ENCODE assay signal across 8 mouse cellular contexts in genomic region chr6:136353399-136354184, GRCm38 (mm10). TPM values are rescaled to one million over a fixed set of nuclear protein-coding genes. Genes with fewer than 3 reads are reported as not detected.
DNase-seq lines count a peak whose midpoint lies in the region; ATAC-seq and TF ChIP-seq lines count a peak whose summit lies in the region.

No protein-coding gene starts in this region.

- H3K27ac ChIP-seq in liver, embryonic 12.5 days, result no peak overlapping the region
- no peak overlapping the region for H3K27ac ChIP-seq in kidney, postnatal 0 days
- no peak overlapping the region for H3K27ac ChIP-seq in limb, embryonic 14.5 days (replicated peaks; ENCODE audit: low read depth, low read length)
- H3K27ac ChIP-seq in neural tube, embryonic 13.5 days (replicated peaks), result no peak overlapping the region

- peak; percentile 97 for TF ChIP-seq CTCF in kidney, postnatal 0 days (IDR thresholded peaks at IDR 0.05; ENCODE audit: low read depth)

- H3K36me3 ChIP-seq in liver, embryonic 12.5 days, result no peaks in the 10 kb centered on the region
- no peaks in the 10 kb centered on the region for H3K36me3 ChIP-seq in kidney, postnatal 0 days (ENCODE audit: insufficient read depth, low read length)
- H3K36me3 ChIP-seq in limb, embryonic 14.5 days (ENCODE audit: control insufficient read depth, insufficient read depth, low read length), result no peaks in the 10 kb centered on the region
- H3K36me3 ChIP-seq in neural tube, embryonic 13.5 days, result no peaks in the 10 kb centered on the region

- no peak overlapping the region for H3K4me2 ChIP-seq in liver, embryonic 12.5 days
- H3K4me2 ChIP-seq in kidney, postnatal 0 days (ENCODE audit: low read length), result no peak overlapping the region
- H3K4me2 ChIP-seq in limb, embryonic 14.5 days (replicated peaks; ENCODE audit: low read depth, low read length, severe bottlenecking), result peak overlapping the region; percentile 19; the same call in 1 of the 2 replicates
- no peak overlapping the region for H3K4me2 ChIP-seq in neural tube, embryonic 13.5 days

- H3K4me1 ChIP-seq in liver, embryonic 12.5 days, result no peaks in the 10 kb centered on the region
- no peaks in the 10 kb centered on the region for H3K4me1 ChIP-seq in kidney, postnatal 0 days (replicated peaks; ENCODE audit: insufficient read depth, low read length)
- peaks cover 5% of the 10 kb centered on the region; the same call in 1 of the 2 replicates for H3K4me1 ChIP-seq in limb, embryonic 14.5 days (ENCODE audit: control insufficient read depth, insufficient read depth, low read length)
- H3K4me1 ChIP-seq in neural tube, embryonic 13.5 days (replicated peaks), result peaks cover 5% of the 10 kb centered on the region

- no peak overlapping the region for H3K4me3 ChIP-seq in liver, embryonic 12.5 days
- H3K4me3 ChIP-seq in kidney, postnatal 0 days (replicated peaks; ENCODE audit: low read depth, low read length), result no peak overlapping the region
- H3K4me3 ChIP-seq in limb, embryonic 14.5 days (replicated peaks; ENCODE audit: low read length), result no peak overlapping the region
- no peak overlapping the region for H3K4me3 ChIP-seq in neural tube, embryonic 13.5 days

- ATAC-seq in liver, embryonic 12.5 days, result no peak
- no peak; the same call in 1 of the 2 replicates for ATAC-seq in kidney, postnatal 0 days (replicated peaks; ENCODE audit: low FRiP score, low read depth)
- ATAC-seq in limb, embryonic 14.5 days (ENCODE audit: low FRiP score, low read depth), result peak; percentile 84
- ATAC-seq in neural tube, embryonic 13.5 days (ENCODE audit: low read depth), result peak; percentile 47; the same call in 1 of the 2 replicates

- no peaks in the 10 kb centered on the region for H3K27me3 ChIP-seq in liver, embryonic 12.5 days (replicated peaks)
- no peaks in the 10 kb centered on the region for H3K27me3 ChIP-seq in kidney, postnatal 0 days (ENCODE audit: insufficient read depth, low read length)
- H3K27me3 ChIP-seq in limb, embryonic 14.5 days (ENCODE audit: control insufficient read depth, insufficient read depth, low read length), result no peaks in the 10 kb centered on the region
- no peaks in the 10 kb centered on the region for H3K27me3 ChIP-seq in neural tube, embryonic 13.5 days

- WGBS in liver, embryonic 12.5 days (ENCODE audit: insufficient replicate concordance), result 36% methylated on average over 11 of the region's 11 CpGs
- 33% methylated on average over 11 of the region's 11 CpGs for WGBS in kidney, postnatal 0 days
- 24% methylated on average over 11 of the region's 11 CpGs for WGBS in limb, embryonic 14.5 days
- 43% methylated on average over 11 of the region's 11 CpGs for WGBS in neural tube, embryonic 13.5 days

- TF ChIP-seq POLR2A in limb, embryonic 14.5 days (IDR thresholded peaks at IDR 0.05; ENCODE audit: borderline replicate concordance, extremely low read depth, insufficient read depth, insufficient read length), result no peak

- peak; percentile 46 for DNase-seq in liver
- peak; percentile 72 to 82 for DNase-seq in cerebellum, postnatal 36 days
- peak; percentile 91 to 96 for DNase-seq in frontal cortex, postnatal 36 days (ENCODE audit: low spot score in 2 of 2)
- DNase-seq in kidney, postnatal 0 days (ENCODE audit: low spot score), result peak; percentile 88
- DNase-seq in limb, embryonic 14.5 days (ENCODE audit: low spot score), result peak; percentile 95
- peak; percentile 20 for DNase-seq in urinary bladder, postnatal 10 days (ENCODE audit: low spot score)

- H3K9me3 ChIP-seq in liver, embryonic 12.5 days (replicated peaks), result no peaks in the 10 kb centered on the region
- H3K9me3 ChIP-seq in kidney, postnatal 0 days (replicated peaks; ENCODE audit: low read length), result no peaks in the 10 kb centered on the region
- H3K9me3 ChIP-seq in limb, embryonic 14.5 days (ENCODE audit: control insufficient read depth, low read length), result no peaks in the 10 kb centered on the region
- H3K9me3 ChIP-seq in neural tube, embryonic 13.5 days, result no peaks in the 10 kb centered on the region

- no peak overlapping the region for H3K9ac ChIP-seq in liver, embryonic 12.5 days
- no peak overlapping the region for H3K9ac ChIP-seq in kidney, postnatal 0 days (ENCODE audit: low read depth, low read length)
- no peak overlapping the region for H3K9ac ChIP-seq in limb, embryonic 14.5 days (ENCODE audit: low read depth, low read length, severe bottlenecking)
- H3K9ac ChIP-seq in neural tube, embryonic 13.5 days, result no peak overlapping the region

RNA-seq across cellular contexts. Expression of gene Gm8994, which starts 26.3 kb away (rescaled TPM):
- not detected in 2 replicates for polyA plus RNA-seq in liver, embryonic 12.5 days (2016; fragmentation: Nextera tagmentation; extraction: Ambion mirVana)
- polyA plus RNA-seq in kidney, postnatal 0 days (2015; fragmentation: Nextera tagmentation; extraction: Ambion mirVana), result not detected in 2 replicates
- 0.05 and 0.15 TPM in 2 replicates for polyA plus RNA-seq in limb, embryonic 14.5 days (2012; rRNA removed)
- polyA plus RNA-seq in limb, embryonic 14.5 days (2014; fragmentation: Nextera tagmentation; extraction: Ambion mirVana), result 0.15 TPM in 1 of 2 replicates, not detected in the other
- polyA plus RNA-seq in neural tube, embryonic 13.5 days (2015; fragmentation: Nextera tagmentation; extraction: Ambion mirVana), result not detected in 2 replicates

Comparison
In these comparisons a context has a peak if more than half of its experiments do, and no peak if none do; other contexts are left out.
1. DNase-seq: peak in every context shown above with its lines; median percentile 95 in limb, embryonic 14.5 days; 94 in frontal cortex, postnatal 36 days; 88 in kidney, postnatal 0 days; 77 in cerebellum, postnatal 36 days; 46 in liver; 20 in urinary bladder, postnatal 10 days.
2. ATAC-seq: peak in limb, embryonic 14.5 days (single experiment) and neural tube, embryonic 13.5 days (single experiment); none in liver, embryonic 12.5 days (single experiment) and kidney, postnatal 0 days (single experiment).